21 mouse cellular contexts compared by ENCODE assay signal in genomic region chr3:88227976-88228375, GRCm38 (mm10). TPM values are rescaled to one million over a fixed set of nuclear protein-coding genes. Genes with fewer than 3 reads are reported as not detected.
DNase-seq lines count a peak whose midpoint lies in the region; ATAC-seq lines count a peak whose summit lies in the region.
"Had no signal": no experiment of that assay in that cellular context is flagged by ENCODE, and none has a peak within 500 bp of the region (broad histone marks: within the 10 kb centered on the region; RNA-seq: fewer than 3 reads in every experiment).

No protein-coding gene starts in this region.

- no peaks in the 10 kb centered on the region for H3K9me3 ChIP-seq in midbrain, embryonic 11.5 days (ENCODE audit: control insufficient read depth, low read length)
- no peaks in the 10 kb centered on the region for H3K9me3 ChIP-seq in midbrain, embryonic 10.5 days (replicated peaks)
- no peaks in the 10 kb centered on the region for H3K9me3 ChIP-seq in forebrain, embryonic 15.5 days
- H3K9me3 ChIP-seq in hindbrain, embryonic 16.5 days (ENCODE audit: control insufficient read depth, low read length), result no peaks in the 10 kb centered on the region
- no peaks in the 10 kb centered on the region for H3K9me3 ChIP-seq in neural tube, embryonic 13.5 days
- H3K9me3 ChIP-seq: embryonic facial prominence, embryonic 12.5 days; lung, embryonic 15.5 days; megakaryocyte, embryonic 14.5 days had no signal

- H3K4me3 ChIP-seq in midbrain, embryonic 11.5 days (ENCODE audit: low read depth, low read length), result no peak overlapping the region
- H3K4me3 ChIP-seq in midbrain, embryonic 10.5 days, result no peak overlapping the region
- no peak overlapping the region for H3K4me3 ChIP-seq in forebrain, embryonic 15.5 days
- H3K4me3 ChIP-seq in hindbrain, embryonic 16.5 days (ENCODE audit: low read length), result no peak overlapping the region
- H3K4me3 ChIP-seq in neural tube, embryonic 13.5 days, result no peak overlapping the region
- H3K4me3 ChIP-seq: embryonic facial prominence, embryonic 12.5 days; lung, embryonic 15.5 days; megakaryocyte, embryonic 14.5 days had no signal

- peak; percentile 20 for ATAC-seq in midbrain, embryonic 11.5 days (ENCODE audit: low FRiP score)
- ATAC-seq in forebrain, embryonic 15.5 days (replicated peaks), result peak; percentile 34
- 0 out of 2 replicates have a peak, but pooled peaks have one; percentile 3 for ATAC-seq in hindbrain, embryonic 16.5 days
- peak; percentile 2 for ATAC-seq in neural tube, embryonic 13.5 days (ENCODE audit: low read depth)
- ATAC-seq: CD4-positive, CD25-positive, alpha-beta regulatory T cell, adult 4 months had no signal

- peaks cover 27% of the 10 kb centered on the region for H3K4me1 ChIP-seq in midbrain, embryonic 11.5 days (ENCODE audit: control insufficient read depth, insufficient read depth, low read length)
- H3K4me1 ChIP-seq in midbrain, embryonic 10.5 days, result peaks cover 31% of the 10 kb centered on the region
- peaks cover 99% of the 10 kb centered on the region for H3K4me1 ChIP-seq in forebrain, embryonic 15.5 days
- peaks cover 54% of the 10 kb centered on the region for H3K4me1 ChIP-seq in hindbrain, embryonic 16.5 days (ENCODE audit: control insufficient read depth, insufficient read depth, low read depth, low read length)
- peaks cover 100% of the 10 kb centered on the region for H3K4me1 ChIP-seq in neural tube, embryonic 13.5 days (replicated peaks)
- H3K4me1 ChIP-seq: embryonic facial prominence, embryonic 12.5 days; lung, embryonic 15.5 days had no signal

- peaks cover 5% of the 10 kb centered on the region; the same call in 1 of the 2 replicates for H3K36me3 ChIP-seq in midbrain, embryonic 11.5 days (ENCODE audit: control insufficient read depth, insufficient read depth, low read length)
- H3K36me3 ChIP-seq in midbrain, embryonic 10.5 days, result no peaks in the 10 kb centered on the region; the same call in 1 of the 2 replicates
- H3K36me3 ChIP-seq in forebrain, embryonic 15.5 days, result peaks cover 72% of the 10 kb centered on the region
- H3K36me3 ChIP-seq in hindbrain, embryonic 16.5 days (ENCODE audit: control insufficient read depth, insufficient read depth, low read length), result peaks cover 10% of the 10 kb centered on the region
- peaks cover 70% of the 10 kb centered on the region for H3K36me3 ChIP-seq in neural tube, embryonic 13.5 days
- H3K36me3 ChIP-seq: embryonic facial prominence, embryonic 12.5 days; lung, embryonic 15.5 days had no signal

- DNase-seq in midbrain, embryonic 11.5 days (ENCODE audit: low spot score, missing footprints), result no peak
- DNase-seq in midbrain, embryonic 10.5 days (ENCODE audit: low spot score), result no peak
- no peak for DNase-seq in spleen, postnatal 14 days (ENCODE audit: low spot score in 2 of 2)
- DNase-seq in urinary bladder, postnatal 36 days (ENCODE audit: low spot score in 2 of 2), result no peak
- no peak for DNase-seq in ovary, postnatal 10 days (ENCODE audit: low spot score)
- DNase-seq: cerebellum, adult 9-11 months; gastrocnemius, postnatal 36 days; heart, postnatal 36 days; kidney, adult 8-10 months; kidney, postnatal 4 days; right cerebral cortex, postnatal 4 days; thymus, postnatal 36 days had no signal

- no peak overlapping the region for H3K4me2 ChIP-seq in midbrain, embryonic 11.5 days
- peak overlapping the region; percentile 18 for H3K4me2 ChIP-seq in forebrain, embryonic 15.5 days (replicated peaks)
- peak overlapping the region; percentile 6; the same call in 1 of the 2 replicates for H3K4me2 ChIP-seq in hindbrain, embryonic 16.5 days (ENCODE audit: low read length)
- H3K4me2 ChIP-seq in neural tube, embryonic 13.5 days, result peak overlapping the region; percentile 15
- H3K4me2 ChIP-seq: embryonic facial prominence, embryonic 12.5 days; heart, embryonic 11.5 days; liver, embryonic 11.5 days; lung, embryonic 15.5 days had no signal

- H3K27ac ChIP-seq in midbrain, embryonic 11.5 days (ENCODE audit: low read depth, low read length), result peak overlapping the region; percentile 8; the same call in 1 of the 2 replicates
- H3K27ac ChIP-seq in midbrain, embryonic 10.5 days (replicated peaks), result no peak overlapping the region
- peak overlapping the region; percentile 99 for H3K27ac ChIP-seq in forebrain, embryonic 15.5 days (replicated peaks)
- H3K27ac ChIP-seq in hindbrain, embryonic 16.5 days (ENCODE audit: low read depth, low read length), result peak overlapping the region; percentile 84
- H3K27ac ChIP-seq in neural tube, embryonic 13.5 days (replicated peaks), result peak overlapping the region; percentile 98
- H3K27ac ChIP-seq: embryonic facial prominence, embryonic 12.5 days; lung, embryonic 15.5 days had no signal

- peaks cover 78% of the 10 kb centered on the region for H3K27me3 ChIP-seq in midbrain, embryonic 11.5 days (ENCODE audit: control insufficient read depth, insufficient read depth, low read length)
- peaks cover 100% of the 10 kb centered on the region for H3K27me3 ChIP-seq in midbrain, embryonic 10.5 days (ENCODE audit: low read depth, poor library complexity, severe bottlenecking)
- H3K27me3 ChIP-seq in forebrain, embryonic 15.5 days, result no peaks in the 10 kb centered on the region
- no peaks in the 10 kb centered on the region for H3K27me3 ChIP-seq in hindbrain, embryonic 16.5 days (replicated peaks; ENCODE audit: control insufficient read depth, insufficient read depth, low read length)
- no peaks in the 10 kb centered on the region for H3K27me3 ChIP-seq in neural tube, embryonic 13.5 days

- H3K9ac ChIP-seq in midbrain, embryonic 11.5 days (ENCODE audit: low read length), result no peak overlapping the region
- 0 out of 2 replicates have a peak overlapping the region, but pooled peaks have one; percentile 42 for H3K9ac ChIP-seq in forebrain, embryonic 15.5 days (replicated peaks)
- no peak overlapping the region for H3K9ac ChIP-seq in hindbrain, embryonic 16.5 days (ENCODE audit: low read depth, low read length)
- peak overlapping the region; percentile 53 for H3K9ac ChIP-seq in neural tube, embryonic 13.5 days
- H3K9ac ChIP-seq: embryonic facial prominence, embryonic 12.5 days; lung, embryonic 15.5 days had no signal

- WGBS in midbrain, embryonic 11.5 days, result 61% methylated on average over 6 of the region's 6 CpGs
- WGBS in midbrain, embryonic 10.5 days, result 73% methylated on average over 6 of the region's 6 CpGs
- WGBS in forebrain, embryonic 15.5 days, result 17% methylated on average over 6 of the region's 6 CpGs
- WGBS in hindbrain, embryonic 16.5 days, result 15% methylated on average over 6 of the region's 6 CpGs
- 3% methylated on average over 6 of the region's 6 CpGs for WGBS in neural tube, embryonic 13.5 days

RNA-seq across cellular contexts. Expression of gene Rhbg, which starts 26.5 kb away (rescaled TPM):
- polyA plus RNA-seq in midbrain, embryonic 11.5 days (2014; fragmentation: Nextera tagmentation; extraction: Ambion mirVana), result 0.15 TPM in 1 of 2 replicates, not detected in the other
- polyA plus RNA-seq in midbrain, embryonic 10.5 days (2016; fragmentation: Nextera tagmentation; extraction: Ambion mirVana), result not detected in 2 replicates
- polyA plus RNA-seq in forebrain, embryonic 15.5 days (2015; fragmentation: Nextera tagmentation; extraction: Ambion mirVana), result 0.10 and 0.14 TPM in 2 replicates
- polyA plus RNA-seq in hindbrain, embryonic 16.5 days (2015; fragmentation: Nextera tagmentation; extraction: Ambion mirVana), result 0.52 and 0.99 TPM in 2 replicates
- polyA plus RNA-seq in neural tube, embryonic 13.5 days (2015; fragmentation: Nextera tagmentation; extraction: Ambion mirVana), result 0.15 and 0.67 TPM in 2 replicates
- polyA plus RNA-seq: CD4-positive, CD25-positive, alpha-beta regulatory T cell, adult 4 months had no signal

RNA-seq across cellular contexts. Expression of gene Gm38392, which starts 59.0 kb away (rescaled TPM):
- 0.11 TPM in 1 of 2 replicates, not detected in the other for polyA plus RNA-seq in midbrain, embryonic 11.5 days (2014; fragmentation: Nextera tagmentation; extraction: Ambion mirVana)
- 0.14 TPM in 1 of 2 replicates, not detected in the other for polyA plus RNA-seq in midbrain, embryonic 10.5 days (2016; fragmentation: Nextera tagmentation; extraction: Ambion mirVana)
- 0.23 TPM in 1 of 2 replicates, not detected in the other for polyA plus RNA-seq in forebrain, embryonic 15.5 days (2015; fragmentation: Nextera tagmentation; extraction: Ambion mirVana)
- not detected in 2 replicates for polyA plus RNA-seq in hindbrain, embryonic 16.5 days (2015; fragmentation: Nextera tagmentation; extraction: Ambion mirVana)
- 0.23 and 0.33 TPM in 2 replicates for polyA plus RNA-seq in neural tube, embryonic 13.5 days (2015; fragmentation: Nextera tagmentation; extraction: Ambion mirVana)
- polyA plus RNA-seq: CD4-positive, CD25-positive, alpha-beta regulatory T cell, adult 4 months; embryonic facial prominence, embryonic 12.5 days had no signal

Comparison
In these comparisons a context has a peak if more than half of its experiments do, and no peak if none do; other contexts are left out.
1. H3K9ac ChIP-seq: peak in forebrain, embryonic 15.5 days (single experiment) and neural tube, embryonic 13.5 days (single experiment); none in midbrain, embryonic 11.5 days (single experiment) and hindbrain, embryonic 16.5 days (single experiment).
2. Peak in every context shown above with its lines, with median percentiles within 50 percentile points of each other: ATAC-seq.